8 mouse cellular contexts compared by ENCODE assay signal in genomic region chr7:140856785-140857549, GRCm38 (mm10). TPM values are rescaled to one million over a fixed set of nuclear protein-coding genes. Genes with fewer than 3 reads are reported as not detected.
DNase-seq lines count a peak whose midpoint lies in the region; ATAC-seq and TF ChIP-seq lines count a peak whose summit lies in the region.

TSS of gene Ric8a (plus strand) at chr7:140856957.

- H3K9me3 ChIP-seq in lung, embryonic 14.5 days (ENCODE audit: low read depth, low read length) = no peaks in the 10 kb centered on the region

- peaks cover 64% of the 10 kb centered on the region for H3K36me3 ChIP-seq in lung, embryonic 14.5 days (ENCODE audit: insufficient read depth)

- peak within 1 kb of the TSS; percentile 85 for H3K9ac ChIP-seq in lung, embryonic 14.5 days

- H3K4me2 ChIP-seq in lung, embryonic 14.5 days = peak within 1 kb of the TSS; percentile 100

- no peak for TF ChIP-seq CTCF in lung, embryonic 14.5 days (IDR thresholded peaks at IDR 0.05; ENCODE audit: low read depth)

- peaks cover 5% of the 10 kb centered on the region; the same call in 1 of the 2 replicates for H3K4me1 ChIP-seq in lung, embryonic 14.5 days (ENCODE audit: insufficient read depth)

- peak within 1 kb of the TSS; percentile 93 for H3K27ac ChIP-seq in lung, embryonic 14.5 days (ENCODE audit: low read depth)

- peak; percentile 90 for DNase-seq in MN1 (ENCODE audit: low spot score)
- peak; percentile 87 for DNase-seq in cerebellum, adult 9-10 months
- DNase-seq in layer of hippocampus, adult 8-10 months (ENCODE audit: low spot score in 2 of 2) = peak; percentile 84 to 85
- peak; percentile 88 for DNase-seq in lung, embryonic 14.5 days
- DNase-seq in thymus, adult 18-20 months = peak; percentile 78 to 84

- under 1% methylated on average over 50 of the region's 50 CpGs for WGBS in lung, embryonic 14.5 days

- ATAC-seq in frontal cortex, adult (ENCODE audit: low TSS enrichment) = peak; percentile 62
- peak; percentile 72 to 75 for ATAC-seq in hematopoietic stem cell, adult 5-6 weeks (replicated peaks in 1 of 2; ENCODE audit: insufficient read depth in 1 of 2, low FRiP score in 2 of 2, low TSS enrichment in 1 of 2, low read depth in 1 of 2, poor library complexity in 2 of 2, severe bottlenecking in 2 of 2)
- ATAC-seq in lung, embryonic 14.5 days (ENCODE audit: insufficient read depth) = peak; percentile 81
- peak; percentile 69 for ATAC-seq in neutrophil, adult 5-6 weeks (ENCODE audit: extremely low read depth, insufficient number of reproducible peaks, low FRiP score, poor library complexity, severe bottlenecking)

- peak within 1 kb of the TSS; percentile 78 for H3K4me3 ChIP-seq in lung, embryonic 14.5 days (ENCODE audit: low read depth, low read length)

- no peaks in the 10 kb centered on the region for H3K27me3 ChIP-seq in lung, embryonic 14.5 days (ENCODE audit: insufficient read depth, low read length)

RNA-seq across cellular contexts. Expression of gene Ric8a, which starts in this region (rescaled TPM):
- 49.0 and 66.3 TPM in 2 replicates for total RNA-seq in hematopoietic stem cell, adult 5-6 weeks (2017)
- 10 to 100 TPM; 74.6 to 79.7 (median 77.3) TPM for total RNA-seq in layer of hippocampus, adult 8-10 months (2022)
- polyA plus RNA-seq in lung, embryonic 14.5 days (2014; fragmentation: Nextera tagmentation; extraction: Ambion mirVana) = 53.8 and 54.8 TPM in 2 replicates
- 120 and 128 TPM in 2 replicates for total RNA-seq in neutrophil, adult 5-6 weeks (2017)

Comparison
In these comparisons a context has a peak if more than half of its experiments do, and no peak if none do; other contexts are left out.
1. Peak in every context shown above with its lines: DNase-seq, ATAC-seq, H3K4me3 ChIP-seq and H3K27ac ChIP-seq.